Mouse (Mus musculus) cortical plate, adult 2 months (tissue): ENCODE measurements at regions not wholly inside any gene's neighbourhood (a gene's known extent, or its start where the extent isn't known, plus 50 kb on each side); places are given as distances from the start of the nearest gene placed in this dataset.

ENCODE experiments used
- CTCF ChIP-seq: fragments of 200-500 bp; IDR thresholded peaks from 2 replicates; pipeline ENCODE4 v1.5.1; 2011; ENCODE audit warnings: mild to moderate bottlenecking, control low read depth, low read length; ENCODE audit not compliant: insufficient read depth; ENCODE audit errors: extremely low read depth
- POLR2A ChIP-seq: fragments of 200-500 bp; IDR thresholded peaks from 2 replicates; pipeline ENCODE4 v1.6.1; 2011; ENCODE audit warnings: mild to moderate bottlenecking, low read length, control low read depth; ENCODE audit not compliant: insufficient read depth; ENCODE audit errors: extremely low read depth

GRCm38 (mm10) chr1:186804451-186804850, 55.3 kb upstream of the Rrp15 start:
- TF ChIP-seq CTCF (no peak), POLR2A (no peak)
